Mouse (Mus musculus): ENCODE results near the gene Ifi27. TPM values are rescaled to one million over a fixed set of nuclear protein-coding genes. Genes with fewer than 3 reads are reported as not detected.

Gene Ifi27
- total and polyA plus RNA-seq, 3 experiments = 103 to 105 TPM; not detected in 1

- Histone ChIP-seq H3K9me3 (replicated peaks; ENCODE audit: insufficient read depth, low read length) (no peaks in the 10 kb centered on the region), H3K27ac (ENCODE audit: control insufficient read depth, low read depth, low read length) (no peak overlapping the region), H3K79me2 (ENCODE audit: control insufficient read depth, insufficient read depth, low read length, poor library complexity) (no peaks in the 10 kb centered on the region), H3K36me3 (ENCODE audit: control insufficient read depth in 1 of 2, insufficient read depth in 2 of 2, low read length in 2 of 2) (peaks cover 0 to 2% of the 10 kb centered on the region in 2 experiments; a peak in 2 of 4 replicates), H3K9ac (ENCODE audit: control insufficient read depth, low read depth, low read length, poor library complexity, severe bottlenecking) (no peak overlapping the region), H3K27me3 (ENCODE audit: control insufficient read depth in 1 of 2, insufficient read depth in 2 of 2, low read length in 2 of 2) (no peaks in the 10 kb centered on the region), H3K4me1 (ENCODE audit: control insufficient read depth in 1 of 2, insufficient read depth in 2 of 2, low read length in 2 of 2) (no peaks in the 10 kb centered on the region), H3K4me3 (ENCODE audit: control insufficient read depth in 1 of 2, insufficient read depth in 1 of 2, low read depth in 2 of 2, low read length in 2 of 2) (no peak overlapping the region)
- DNase-seq (ENCODE audit: low read depth, low spot score) = no peak
- TF ChIP-seq ZKSCAN1 (IDR thresholded peaks at IDR 0.05; ENCODE audit: low read depth, low read length) (no peak), ZC3H11A (IDR thresholded peaks at IDR 0.05; ENCODE audit: low read depth, low read length) (no peak), MAFK (IDR thresholded peaks at IDR 0.05; ENCODE audit: borderline replicate concordance, low read depth, low read length) (no peak), MAX (IDR thresholded peaks at IDR 0.05; ENCODE audit: low read length) (no peak), RAD21 (IDR thresholded peaks at IDR 0.05; ENCODE audit: low read depth, low read length) (no peak), TCF12 (IDR thresholded peaks at IDR 0.05; ENCODE audit: low read depth, low read length) (no peak)
These were observed 29.9 kb upstream of the Ifi27 start for GRCm38 (mm10) chr12:103404131-103404530.

- no peak within 1 kb of the TSS for H3K4me3 ChIP-seq (ENCODE audit: control insufficient read depth in 1 of 2, insufficient read depth in 1 of 2, low read depth in 2 of 2, low read length in 2 of 2)
- TF ChIP-seq JUND (IDR thresholded peaks at IDR 0.05; ENCODE audit: low read depth, low read length) (no peak), TBP (IDR thresholded peaks at IDR 0.05; ENCODE audit: low read depth, low read length) (no peak), CTCF (IDR thresholded peaks at IDR 0.05 in 2 of 3, conservative IDR thresholded peaks at IDR 0.05 in 1 of 3; ENCODE audit: control insufficient read depth in 1 of 3, insufficient read depth in 1 of 3, low read depth in 2 of 3, low read length in 3 of 3, poor library complexity in 1 of 3, severe bottlenecking in 1 of 3) (no peak), UBTF (IDR thresholded peaks at IDR 0.05; ENCODE audit: borderline replicate concordance, insufficient read depth, low read depth, low read length) (no peak), ZNF384 (IDR thresholded peaks at IDR 0.05; ENCODE audit: low read depth, low read length) (no peak), ZKSCAN1 (IDR thresholded peaks at IDR 0.05; ENCODE audit: low read depth, low read length) (no peak), BHLHE40 (IDR thresholded peaks at IDR 0.05; ENCODE audit: borderline replicate concordance, low read depth, low read length) (no peak), MYB (IDR thresholded peaks at IDR 0.05; ENCODE audit: low read depth, low read length) (no peak), E2F4 (IDR thresholded peaks at IDR 0.05; ENCODE audit: borderline replicate concordance, low read depth, low read length) (no peak), MAFK (IDR thresholded peaks at IDR 0.05; ENCODE audit: borderline replicate concordance, low read depth, low read length) (no peak)
These were observed 26.3 kb upstream of the Ifi27 start, which contains the start of gene 9330161L09Rik for GRCm38 (mm10) chr12:103407720-103408119. 9330161L09Rik (minus strand) TSS chr12:103407820.

GRCm38 (mm10) chr12:103408144-103408543 lies 25.9 kb upstream of the Ifi27 start:
- no peak overlapping the region for H3K27ac ChIP-seq (ENCODE audit: control insufficient read depth, low read depth, low read length)
- no peaks in the 10 kb centered on the region for H3K9me3 ChIP-seq (replicated peaks; ENCODE audit: insufficient read depth, low read length)
- H3K27me3 ChIP-seq (ENCODE audit: control insufficient read depth in 1 of 2, insufficient read depth in 2 of 2, low read length in 2 of 2) = no peaks in the 10 kb centered on the region
- H3K4me3 ChIP-seq (ENCODE audit: control insufficient read depth in 1 of 2, insufficient read depth in 1 of 2, low read depth in 2 of 2, low read length in 2 of 2) = no peak overlapping the region
- no peaks in the 10 kb centered on the region for H3K79me2 ChIP-seq (ENCODE audit: control insufficient read depth, insufficient read depth, low read length, poor library complexity)
- peaks cover 0 to 2% of the 10 kb centered on the region in 2 experiments; a peak in 2 of 4 replicates for H3K4me1 ChIP-seq (ENCODE audit: control insufficient read depth in 1 of 2, insufficient read depth in 2 of 2, low read length in 2 of 2)
- TF ChIP-seq UBTF (IDR thresholded peaks at IDR 0.05; ENCODE audit: borderline replicate concordance, insufficient read depth, low read depth, low read length) (no peak), CHD2 (IDR thresholded peaks at IDR 0.05; ENCODE audit: low read length) (no peak), GATA1 (IDR thresholded peaks at IDR 0.05; ENCODE audit: low read depth, low read length) (no peak), CHD1 (IDR thresholded peaks at IDR 0.05; ENCODE audit: low read depth, low read length) (no peak), POLR2A (IDR thresholded peaks at IDR 0.05; ENCODE audit: control insufficient read depth in 1 of 2, insufficient read depth in 1 of 2, low read depth in 1 of 2, low read length in 2 of 2, poor library complexity in 1 of 2) (no peak), NELFE (IDR thresholded peaks at IDR 0.05; ENCODE audit: low read depth, low read length) (no peak), ZNF384 (IDR thresholded peaks at IDR 0.05; ENCODE audit: low read depth, low read length) (no peak)
- peaks cover 0 to 18% of the 10 kb centered on the region in 2 experiments; a peak in 3 of 4 replicates for H3K36me3 ChIP-seq (ENCODE audit: control insufficient read depth in 1 of 2, insufficient read depth in 2 of 2, low read length in 2 of 2)
- DNase-seq (ENCODE audit: low read depth, low spot score) = no peak
- H3K9ac ChIP-seq (ENCODE audit: control insufficient read depth, low read depth, low read length, poor library complexity, severe bottlenecking) = no peak overlapping the region

More at GRCm38 (mm10) chr12:103407720-103408119, 26.3 kb upstream of the Ifi27 start, which contains the start of gene 9330161L09Rik:
- Histone ChIP-seq H3K9me3 (replicated peaks; ENCODE audit: insufficient read depth, low read length) (no peaks in the 10 kb centered on the region), H3K27ac (ENCODE audit: control insufficient read depth, low read depth, low read length) (no peak within 1 kb of the TSS), H3K9ac (ENCODE audit: control insufficient read depth, low read depth, low read length, poor library complexity, severe bottlenecking) (no peak within 1 kb of the TSS), H3K36me3 (ENCODE audit: control insufficient read depth in 1 of 2, insufficient read depth in 2 of 2, low read length in 2 of 2) (peaks cover 0 to 16% of the 10 kb centered on the region in 2 experiments; a peak in 2 of 4 replicates), H3K4me1 (ENCODE audit: control insufficient read depth in 1 of 2, insufficient read depth in 2 of 2, low read length in 2 of 2) (peaks cover 0 to 1% of the 10 kb centered on the region in 2 experiments; a peak in 2 of 4 replicates), H3K79me2 (ENCODE audit: control insufficient read depth, insufficient read depth, low read length, poor library complexity) (no peaks in the 10 kb centered on the region), H3K27me3 (ENCODE audit: control insufficient read depth in 1 of 2, insufficient read depth in 2 of 2, low read length in 2 of 2) (no peaks in the 10 kb centered on the region)
- DNase-seq (ENCODE audit: low read depth, low spot score) = no peak

Data from MEL (cell line).